Mouse (Mus musculus): Measurements from ENCODE around the gene Ppef2.

DNA sequence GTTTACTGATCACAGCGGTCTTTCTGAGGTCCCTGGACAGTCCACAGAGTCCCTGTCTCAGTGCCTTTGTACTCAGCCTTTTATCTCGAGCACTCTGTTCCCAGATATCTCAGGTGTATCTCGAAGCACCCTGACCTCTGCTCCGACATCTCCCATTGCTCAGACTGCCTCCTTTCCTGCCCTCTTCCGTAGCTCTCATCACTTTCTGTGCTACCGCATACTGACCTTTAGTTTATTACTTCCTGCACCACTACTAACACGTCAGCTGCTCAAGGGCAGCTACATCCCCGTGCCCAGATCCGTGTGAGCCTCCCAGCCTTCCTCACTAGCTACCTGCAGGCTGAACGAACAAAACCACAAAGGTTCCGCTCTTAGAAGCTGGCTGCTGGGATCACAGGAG lies 7.5 kb downstream of the Ppef2 start:
- no peak for TF ChIP-seq CTCF (IDR thresholded peaks at IDR 0.05; ENCODE audit: borderline replicate concordance, insufficient read depth, low read depth, low read length)
- no peak for TF ChIP-seq POLR2A (IDR thresholded peaks at IDR 0.05; ENCODE audit: borderline replicate concordance, insufficient read depth, low read length)

Measured in cerebellum, adult 2 months (tissue).